Mouse (Mus musculus): ENCODE data around the gene Gm3636. TPM values are rescaled to one million over a fixed set of nuclear protein-coding genes. Genes with fewer than 3 reads are reported as not detected.
"Not testable (repeated sequence)": the region's sequence is repeated elsewhere in the genome, so short reads cannot be mapped to it uniquely, and the experiment has no call there.

Gm3636 gene
- polyA plus RNA-seq (2015; fragmentation: Nextera tagmentation; extraction: Ambion mirVana), result 1.8 and 2.2 TPM in 2 replicates

DNA sequence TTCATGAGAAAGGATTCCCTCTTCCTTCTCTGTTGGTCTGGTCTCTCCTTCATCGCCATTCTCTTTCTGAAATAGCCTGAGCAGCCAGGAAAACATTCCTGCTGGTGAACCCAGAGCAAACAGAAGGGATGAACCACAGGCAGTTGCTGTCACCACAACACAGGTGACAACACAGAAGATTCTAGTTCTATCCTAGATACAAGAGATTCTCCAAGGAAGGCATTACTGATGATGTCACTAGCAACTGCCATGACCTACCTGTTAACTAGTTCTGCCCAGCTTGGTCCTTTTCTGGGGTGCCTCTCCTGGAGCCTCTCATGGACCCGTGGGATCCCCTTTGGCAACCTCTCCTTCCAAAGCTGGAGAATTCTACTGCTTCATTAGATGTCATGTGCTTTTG lies at the start of gene Gm3636:
Gene Gm3636 (minus strand): TSS at position 101 of the 400 bp plus-strand sequence.
- ATAC-seq; H3K36me3 ChIP-seq (ENCODE audit: control insufficient read depth, insufficient read depth, low read length); H3K4me3 ChIP-seq (ENCODE audit: low read length); H3K27ac ChIP-seq (ENCODE audit: low read length); H3K27me3 ChIP-seq (replicated peaks; ENCODE audit: control insufficient read depth, insufficient read depth, low read length); H3K9ac ChIP-seq (ENCODE audit: low read depth, low read length); H3K9me3 ChIP-seq (ENCODE audit: control insufficient read depth, low read length); H3K4me2 ChIP-seq (ENCODE audit: low read depth, low read length); H3K4me1 ChIP-seq (ENCODE audit: control insufficient read depth, insufficient read depth, low read length): not testable (repeated sequence)
- WGBS, result no CpG with 5 or more reads among the region's 2 CpGs

DNA sequence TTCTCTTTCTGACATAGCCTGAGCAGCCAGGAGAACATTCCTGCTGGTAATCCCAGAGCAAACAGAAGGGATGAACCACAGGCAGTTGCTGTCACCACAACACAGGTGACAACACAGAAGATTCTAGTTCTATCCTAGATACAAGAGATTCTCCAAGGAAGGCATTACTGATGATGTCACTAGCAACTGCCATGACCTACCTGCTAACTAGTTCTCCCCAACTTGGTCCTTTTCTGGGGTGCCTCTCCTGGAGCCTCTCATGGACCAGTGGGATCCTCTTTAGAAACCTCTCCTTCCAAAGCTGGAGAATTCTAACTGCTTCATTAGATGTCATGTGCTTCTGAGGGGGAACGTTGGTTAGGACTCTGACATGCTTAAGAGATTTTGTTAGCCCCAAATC lies 32.2 kb upstream of the Gm3636 start, which contains the start of gene Gm8362:
Gene Gm8362 (minus strand): TSS at position 101 of the 400 bp plus-strand sequence.
- H3K4me2 ChIP-seq (ENCODE audit: low read depth, low read length); H3K9me3 ChIP-seq (ENCODE audit: control insufficient read depth, low read length); H3K27me3 ChIP-seq (replicated peaks; ENCODE audit: control insufficient read depth, insufficient read depth, low read length); H3K36me3 ChIP-seq (ENCODE audit: control insufficient read depth, insufficient read depth, low read length); H3K4me3 ChIP-seq (ENCODE audit: low read length); H3K4me1 ChIP-seq (ENCODE audit: control insufficient read depth, insufficient read depth, low read length); ATAC-seq; H3K27ac ChIP-seq (ENCODE audit: low read length); H3K9ac ChIP-seq (ENCODE audit: low read depth, low read length): not testable (repeated sequence)
- 80% methylated on average over 1 of the region's 1 CpGs for WGBS

- peak overlapping the region; percentile 41 for H3K4me3 ChIP-seq (ENCODE audit: low read length)
- not testable (repeated sequence) for H3K4me2 ChIP-seq (ENCODE audit: low read depth, low read length); H3K9ac ChIP-seq (ENCODE audit: low read depth, low read length); H3K27me3 ChIP-seq (replicated peaks; ENCODE audit: control insufficient read depth, insufficient read depth, low read length); H3K4me1 ChIP-seq (ENCODE audit: control insufficient read depth, insufficient read depth, low read length); H3K36me3 ChIP-seq (ENCODE audit: control insufficient read depth, insufficient read depth, low read length); H3K27ac ChIP-seq (ENCODE audit: low read length); ATAC-seq; H3K9me3 ChIP-seq (ENCODE audit: control insufficient read depth, low read length)
- WGBS, result 5% methylated on average over 5 of the region's 13 CpGs
These were observed 15.1 kb upstream of the Gm3636 start for GRCm38 (mm10) chr14:6757231-6757536.

DNA sequence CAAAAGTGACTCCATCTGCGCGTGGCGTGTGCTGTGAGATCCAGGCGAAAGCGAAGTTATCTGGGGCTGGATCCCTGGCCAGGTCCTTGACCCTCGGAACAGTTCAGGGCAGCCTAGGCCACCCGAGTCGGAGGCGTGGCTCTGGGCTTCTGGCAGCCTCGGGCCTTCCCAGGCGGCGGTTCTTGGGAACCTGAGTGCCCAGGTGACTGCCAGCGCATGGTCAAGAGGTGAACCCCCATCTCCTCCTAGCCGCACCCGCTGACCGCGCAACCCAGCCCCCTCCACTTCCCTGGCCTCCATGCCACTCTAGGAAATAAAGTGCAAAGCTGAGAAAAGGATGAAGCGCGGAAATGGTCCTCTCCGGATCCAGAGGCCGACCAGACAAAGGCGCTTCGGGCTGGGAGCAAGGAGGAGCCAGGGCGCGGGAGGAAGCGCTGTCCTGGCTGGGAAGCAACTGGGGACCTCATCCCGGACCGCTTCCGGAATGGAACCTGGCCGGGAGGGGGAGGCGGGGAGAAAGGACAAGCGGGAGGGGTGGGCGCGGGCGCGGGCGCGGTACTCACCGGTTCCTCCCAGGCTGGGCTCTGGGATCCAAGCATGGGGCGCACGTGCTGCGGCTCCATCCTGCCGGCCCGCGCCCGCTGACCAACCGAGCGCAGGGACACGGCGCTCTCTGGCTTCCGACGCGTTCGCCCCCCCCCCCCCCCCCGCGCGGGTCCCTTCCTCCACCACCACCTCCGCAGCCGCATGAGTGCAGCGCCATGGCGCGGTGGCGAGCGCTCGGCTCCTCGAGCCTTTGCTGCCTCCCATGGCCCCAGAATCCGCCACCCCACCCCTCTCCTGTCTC lies 14.5 kb upstream of the Gm3636 start:
- H3K27me3 ChIP-seq (replicated peaks; ENCODE audit: control insufficient read depth, insufficient read depth, low read length); H3K27ac ChIP-seq (ENCODE audit: low read length); ATAC-seq; H3K36me3 ChIP-seq (ENCODE audit: control insufficient read depth, insufficient read depth, low read length); H3K4me1 ChIP-seq (ENCODE audit: control insufficient read depth, insufficient read depth, low read length); H3K9me3 ChIP-seq (ENCODE audit: control insufficient read depth, low read length): not testable (repeated sequence)
- peak overlapping the region; percentile 42 for H3K4me2 ChIP-seq (ENCODE audit: low read depth, low read length)
- peak overlapping the region; percentile 51; the same call in 1 of the 2 replicates for H3K9ac ChIP-seq (ENCODE audit: low read depth, low read length)
- H3K4me3 ChIP-seq (ENCODE audit: low read length), result peak overlapping the region; percentile 41
- under 1% methylated on average over 30 of the region's 67 CpGs for WGBS

DNA sequence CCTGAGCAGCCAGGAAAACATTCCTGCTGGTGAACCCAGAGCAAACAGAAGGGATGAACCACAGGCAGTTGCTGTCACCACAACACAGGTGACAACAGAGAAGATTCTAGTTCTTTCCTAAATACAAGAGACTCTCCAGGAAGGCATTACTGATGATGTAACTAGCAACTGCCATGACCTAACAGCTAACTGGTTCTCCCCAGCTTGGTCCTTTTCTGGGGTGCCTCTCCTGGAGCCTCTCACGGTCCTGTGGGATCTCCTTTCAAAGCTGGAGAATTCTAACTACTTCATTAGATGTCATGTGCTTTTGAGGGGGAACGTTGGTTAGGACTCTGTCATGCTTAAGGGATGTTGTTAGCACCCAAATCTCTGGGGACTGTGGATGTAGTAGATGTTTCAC lies 22.0 kb downstream of the Gm3636 start, which contains the start of gene Gm8050:
Gene Gm8050 (minus strand): TSS at position 101 of the 400 bp plus-strand sequence.
- not testable (repeated sequence) for H3K27me3 ChIP-seq (replicated peaks; ENCODE audit: control insufficient read depth, insufficient read depth, low read length); H3K27ac ChIP-seq (ENCODE audit: low read length); H3K9ac ChIP-seq (ENCODE audit: low read depth, low read length); H3K9me3 ChIP-seq (ENCODE audit: control insufficient read depth, low read length); H3K4me3 ChIP-seq (ENCODE audit: low read length); H3K4me2 ChIP-seq (ENCODE audit: low read depth, low read length); ATAC-seq; H3K4me1 ChIP-seq (ENCODE audit: control insufficient read depth, insufficient read depth, low read length); H3K36me3 ChIP-seq (ENCODE audit: control insufficient read depth, insufficient read depth, low read length)
- no CpG with 5 or more reads among the region's 2 CpGs for WGBS

Other genes with a start within 250 kb of the Gm3636 start
- not detected in 2 replicates for gene Gm8356, start 205.0 kb downstream of the Gm3636 start, polyA plus RNA-seq (2015; fragmentation: Nextera tagmentation; extraction: Ambion mirVana)
- 0.12 TPM in 2 replicates for gene Gm3629, start 151.7 kb downstream of the Gm3636 start, polyA plus RNA-seq (2015; fragmentation: Nextera tagmentation; extraction: Ambion mirVana)
- gene Gm3460, start 119.9 kb downstream of the Gm3636 start, polyA plus RNA-seq (2015; fragmentation: Nextera tagmentation; extraction: Ambion mirVana), result not detected in 2 replicates
- gene Gm10251, start 58.2 kb downstream of the Gm3636 start, polyA plus RNA-seq (2015; fragmentation: Nextera tagmentation; extraction: Ambion mirVana), result not detected in 2 replicates
- gene Gm8050, start 22.1 kb downstream of the Gm3636 start, polyA plus RNA-seq (2015; fragmentation: Nextera tagmentation; extraction: Ambion mirVana), result not detected in 2 replicates
- not detected in 2 replicates for gene Gm8362, start 32.1 kb upstream of the Gm3636 start, polyA plus RNA-seq (2015; fragmentation: Nextera tagmentation; extraction: Ambion mirVana)
- gene Gm3642, start 98.0 kb upstream of the Gm3636 start, polyA plus RNA-seq (2015; fragmentation: Nextera tagmentation; extraction: Ambion mirVana), result not detected in 2 replicates
- 0.12 and 0.17 TPM in 2 replicates for gene Gm3667, start 147.6 kb upstream of the Gm3636 start, polyA plus RNA-seq (2015; fragmentation: Nextera tagmentation; extraction: Ambion mirVana)
- not detected in 2 replicates for gene Gm6356, start 231.5 kb upstream of the Gm3636 start, polyA plus RNA-seq (2015; fragmentation: Nextera tagmentation; extraction: Ambion mirVana)

Measured in intestine, embryonic 16.5 days (tissue).